Mouse (Mus musculus) megakaryocyte, embryonic 14.5 days (primary cell): ENCODE measurements at regions not wholly inside any gene's neighbourhood (a gene's known extent, or its start where the extent isn't known, plus 50 kb on each side); places are given as distances from the start of the nearest gene placed in this dataset.

Source experiments
- FLI1 ChIP-seq: IDR thresholded peaks from 2 replicates; pipeline ENCODE4 v1.6.1; 2012; ENCODE audit warnings: low read length, inconsistent platforms, mixed read lengths
- GATA1 ChIP-seq: IDR thresholded peaks from 3 replicates; pipeline ENCODE4 v1.6.1; 2012; ENCODE audit warnings: mixed read lengths, low read length, inconsistent platforms, borderline replicate concordance

DNA sequence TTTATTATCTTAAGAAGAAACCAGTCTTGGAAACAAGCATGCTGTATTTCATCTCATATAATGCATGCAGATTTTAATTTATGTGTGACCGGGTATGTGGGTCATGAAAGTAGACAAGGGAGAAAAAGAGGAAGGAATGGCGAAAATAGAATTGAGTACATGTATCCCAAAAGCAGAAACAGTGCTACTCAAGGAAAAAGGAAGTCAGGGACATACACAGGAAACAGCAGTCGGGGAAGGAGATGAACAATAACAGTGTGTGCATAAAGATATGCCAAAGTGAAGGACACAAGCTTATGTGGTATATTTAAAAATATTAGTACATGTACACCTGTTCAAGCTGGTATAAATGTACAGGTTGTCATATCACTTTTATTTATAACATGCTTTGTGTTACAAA, 3775.8 kb upstream of the Gm7489 start:
- TF ChIP-seq GATA1 (no peak), FLI1 (no peak)
